Mouse (Mus musculus): Measurements from ENCODE around the gene Zranb3.

GRCm38 (mm10) chr1:127980911-127981559, 121.8 kb downstream of the Zranb3 start:
- TF ChIP-seq CTCF (IDR thresholded peaks at IDR 0.05; ENCODE audit: control insufficient read depth, insufficient read depth, low read length), result no peak
- TF ChIP-seq POLR2A (IDR thresholded peaks at IDR 0.05; ENCODE audit: borderline replicate concordance, control insufficient read depth, low read depth, low read length), result no peak

Data from bone marrow, adult 2 months (tissue).